Mouse (Mus musculus) E14TG2a.4 (cell line): ENCODE results near the gene Dclk2.

Source experiments
- CTCF ChIP-seq: conservative IDR thresholded peaks from 2 replicates; pipeline ENCODE4 v1.5.1; 2014; ENCODE audit warnings: low read length
- NANOG ChIP-seq: IDR thresholded peaks from 2 replicates; pipeline ENCODE4 v1.6.1; 2014; ENCODE audit warnings: borderline replicate concordance, low read length, mixed read lengths

- TF ChIP-seq CTCF, result no peak
- no peak for TF ChIP-seq NANOG
Observed at GRCm38 (mm10) chr3:86897066-86897465, 23.6 kb downstream of the Dclk2 start.
